Mouse (Mus musculus) brown adipose tissue, adult 24 weeks (tissue): ENCODE measurements around the gene Vmn1r185. TPM values are rescaled to one million over a fixed set of nuclear protein-coding genes. Genes with fewer than 3 reads are reported as not detected.
"Not testable (repeated sequence)": the region's sequence is repeated elsewhere in the genome, so short reads cannot be mapped to it uniquely, and the experiment has no call there.

ENCODE experiments used
- H3K27ac ChIP-seq: fragments of 200-500 bp; replicated peaks from 2 replicates; pipeline ENCODE4 v1.5.1; 2012; ENCODE audit warnings: low read depth, mild to moderate bottlenecking, low read length
- H3K4me1 ChIP-seq: fragments of 200-500 bp; 2 replicates; pipeline ENCODE4 v1.6.1; 2012; ENCODE audit warnings: low read length, mixed read lengths; ENCODE audit not compliant: control insufficient read depth, insufficient read depth, insufficient read length
- H3K4me3 ChIP-seq: fragments of 200-500 bp; 2 replicates; pipeline ENCODE4 v1.5.1; 2012; ENCODE audit warnings: low read depth, mild to moderate bottlenecking, low read length, moderate library complexity; ENCODE audit not compliant: insufficient read depth
- polyA plus RNA-seq: library from polyadenylated mRNA; stranded (reverse); fragments of >200 nt; gene quantifications from 2 replicates; pipeline ENCODE4 v1.2.4, GENCODE M21; 2012; ENCODE audit not compliant: missing spikeins, insufficient read depth, insufficient read length

The Vmn1r185 gene
- not detected in 2 replicates for polyA plus RNA-seq

- H3K27ac ChIP-seq, H3K4me3 ChIP-seq, H3K4me1 ChIP-seq: not testable (repeated sequence)
Observed at GRCm38 (mm10) chr7:26618364-26618763, at the start of gene Vmn1r185. Gene Vmn1r185, minus strand, starts transcription at chr7:26618464.

- H3K4me1 ChIP-seq, H3K27ac ChIP-seq: not testable (repeated sequence)
Observed at GRCm38 (mm10) chr7:26667466-26667865, 49.2 kb upstream of the Vmn1r185 start.

GRCm38 (mm10) chr7:26666011-26666410 is 47.7 kb upstream of the Vmn1r185 start:
- Histone ChIP-seq H3K4me3 (no peak overlapping the region), H3K4me1 (no peaks in the 10 kb centered on the region), H3K27ac (no peak overlapping the region)

More at GRCm38 (mm10) chr7:26667466-26667865, 49.2 kb upstream of the Vmn1r185 start:
- H3K4me3 ChIP-seq: not testable (repeated sequence)

GRCm38 (mm10) chr7:26589774-26590173 is 28.5 kb downstream of the Vmn1r185 start:
- H3K27ac ChIP-seq: no peak overlapping the region
- H3K4me3 ChIP-seq: no peak overlapping the region
- H3K4me1 ChIP-seq: no peaks in the 10 kb centered on the region

- Histone ChIP-seq H3K4me1 (no peaks in the 10 kb centered on the region), H3K27ac (no peak overlapping the region), H3K4me3 (no peak overlapping the region)
Observed at GRCm38 (mm10) chr7:26589077-26589476, 29.2 kb downstream of the Vmn1r185 start.

Other genes with a start within 250 kb of the Vmn1r185 start
- not detected in 2 replicates for gene Nlrp9c, start 214.8 kb downstream of the Vmn1r185 start, polyA plus RNA-seq
- not detected in 2 replicates for gene Nlrp4a, start 183.4 kb downstream of the Vmn1r185 start, polyA plus RNA-seq
- gene Nlrp9a, start 83.4 kb downstream of the Vmn1r185 start, polyA plus RNA-seq: not detected in 2 replicates
- gene Cyp2b23, start 68.0 kb upstream of the Vmn1r185 start, polyA plus RNA-seq: not detected in 2 replicates
- not detected in 2 replicates for gene Cyp2b19, start 138.7 kb upstream of the Vmn1r185 start, polyA plus RNA-seq
- not detected in 2 replicates for gene Cyp2g1, start 190.4 kb upstream of the Vmn1r185 start, polyA plus RNA-seq
- 4.8 TPM in 1 of 2 replicates, not detected in the other for gene Cyp2a5, start 216.8 kb upstream of the Vmn1r185 start, polyA plus RNA-seq